Mouse (Mus musculus): Measurements from ENCODE around the gene Dnaaf2.
A peak's percentile ranks its signal among the peaks of the same experiment; 100 is the strongest.
"Not testable (repeated sequence)": the region's sequence is repeated elsewhere in the genome, so short reads cannot be mapped to it uniquely, and the experiment has no call there.

The Dnaaf2 gene

GRCm38 (mm10) chr12:69197378-69198163 lies 658 bp downstream of the Dnaaf2 start:
- peak; percentile 60 for DNase-seq

GRCm38 (mm10) chr12:69196444-69197377 lies 1.5 kb downstream of the Dnaaf2 start, which contains the start of gene Gm49383:
Gm49383 (minus strand) TSS chr12:69197104.
- peak; percentile 71 for DNase-seq

- no peak for DNase-seq
Observed at GRCm38 (mm10) chr12:69192637-69193036, 5.6 kb downstream of the Dnaaf2 start.

DNA sequence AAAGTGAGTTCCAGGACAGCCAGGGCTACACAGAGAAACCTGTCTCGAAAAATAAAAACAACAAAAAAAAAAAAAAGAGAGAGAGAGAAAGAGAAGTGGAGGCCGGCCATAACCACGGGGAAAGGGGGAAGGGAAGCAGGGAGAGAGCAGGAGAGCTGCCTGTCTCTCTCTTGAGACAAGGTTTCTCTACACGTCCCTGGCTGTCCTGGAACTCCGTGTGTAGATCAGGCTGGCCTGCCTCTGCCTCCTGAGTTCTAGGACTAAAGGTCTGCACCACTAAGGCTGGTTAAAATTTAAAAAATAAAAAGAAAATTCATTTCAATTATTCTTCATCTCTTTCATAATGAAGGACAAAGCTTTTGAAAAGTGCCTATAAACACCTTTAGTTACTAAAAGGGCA lies 6.8 kb downstream of the Dnaaf2 start:
- no peak for DNase-seq

GRCm38 (mm10) chr12:69190522-69190921 lies 7.7 kb downstream of the Dnaaf2 start:
- no peak for DNase-seq

GRCm38 (mm10) chr12:69190074-69190473 lies 8.2 kb downstream of the Dnaaf2 start:
- DNase-seq: no peak

DNA sequence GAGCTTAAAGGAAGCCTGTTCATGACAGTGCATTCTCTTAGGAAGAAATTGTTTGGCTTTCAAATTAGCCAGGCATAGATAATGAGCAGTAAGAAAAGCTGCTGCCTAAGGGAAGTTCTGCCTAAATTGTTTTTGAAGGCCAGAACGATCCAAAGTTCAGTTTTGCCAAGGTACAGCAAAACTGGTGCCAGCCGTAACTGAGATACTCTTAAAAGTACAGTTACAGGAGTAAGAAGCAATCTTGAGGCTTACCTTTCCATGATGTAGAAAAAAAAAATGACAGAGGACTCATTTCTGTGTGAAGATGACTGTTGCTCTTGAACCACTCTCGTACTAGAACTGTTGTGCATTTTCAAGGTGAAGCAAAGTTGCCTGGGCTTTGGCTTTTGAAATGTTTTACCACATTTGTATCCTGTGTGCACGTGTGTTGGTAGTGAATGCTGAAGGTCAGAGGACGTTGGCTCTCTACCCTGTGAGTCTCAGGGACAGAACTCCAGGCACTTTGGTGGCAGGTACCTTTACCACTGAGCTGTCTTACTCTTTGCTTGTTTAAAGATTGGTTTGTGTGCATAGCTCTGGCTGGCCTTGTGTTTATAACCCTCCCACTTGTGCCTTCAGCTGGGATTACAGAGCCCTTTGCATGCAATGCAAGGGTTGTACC lies 11.3 kb downstream of the Dnaaf2 start:
- DNase-seq: no peak

GRCm38 (mm10) chr12:69185371-69185770 lies 12.9 kb downstream of the Dnaaf2 start:
- no peak for DNase-seq

GRCm38 (mm10) chr12:69184342-69185295 lies 13.6 kb downstream of the Dnaaf2 start:
- DNase-seq: peak; percentile 64

DNA sequence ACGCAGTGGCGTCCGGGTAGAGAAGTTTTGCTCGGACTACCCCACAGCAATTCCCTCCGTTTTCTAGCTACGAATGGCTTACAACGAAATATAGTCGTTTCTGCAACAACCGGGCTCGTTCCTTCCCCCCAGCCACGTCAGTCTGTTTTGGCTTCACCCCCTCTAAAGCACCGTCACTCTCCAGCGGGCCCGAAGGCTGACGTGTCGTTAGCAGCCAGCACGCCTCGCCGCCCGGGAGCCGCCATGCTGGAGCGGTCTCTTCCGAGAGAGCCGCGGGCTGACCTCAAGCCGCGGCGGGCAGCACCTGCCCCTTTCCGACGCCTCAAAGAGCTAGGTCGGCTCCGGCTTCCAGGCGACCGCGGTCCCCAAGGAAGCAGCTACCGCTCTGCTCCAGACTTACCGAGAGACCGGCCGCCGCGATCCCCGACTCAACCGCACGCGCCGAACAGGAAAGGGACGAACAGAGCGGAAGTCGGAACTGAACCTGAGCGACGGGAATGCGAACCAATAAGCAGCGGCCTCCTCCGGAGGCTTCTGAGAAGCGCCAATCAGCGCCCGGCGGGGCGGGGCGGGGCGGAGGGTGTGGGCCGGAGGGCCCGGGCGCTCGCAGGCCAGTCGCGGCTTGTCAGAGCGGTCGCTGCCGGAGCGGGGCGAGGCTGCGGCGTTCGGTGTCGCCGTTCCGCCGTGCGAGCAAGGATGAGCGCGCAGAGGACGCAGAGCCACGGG lies 14.5 kb downstream of the Dnaaf2 start, which contains the start of the genes Rpl36al and Mgat2:
Gene Rpl36al, minus strand, starts transcription at position 501 of the 726 bp plus-strand sequence.
Gene Mgat2, plus strand, starts transcription at position 575 of the 726 bp plus-strand sequence.
- peak; percentile 100 for DNase-seq

DNA sequence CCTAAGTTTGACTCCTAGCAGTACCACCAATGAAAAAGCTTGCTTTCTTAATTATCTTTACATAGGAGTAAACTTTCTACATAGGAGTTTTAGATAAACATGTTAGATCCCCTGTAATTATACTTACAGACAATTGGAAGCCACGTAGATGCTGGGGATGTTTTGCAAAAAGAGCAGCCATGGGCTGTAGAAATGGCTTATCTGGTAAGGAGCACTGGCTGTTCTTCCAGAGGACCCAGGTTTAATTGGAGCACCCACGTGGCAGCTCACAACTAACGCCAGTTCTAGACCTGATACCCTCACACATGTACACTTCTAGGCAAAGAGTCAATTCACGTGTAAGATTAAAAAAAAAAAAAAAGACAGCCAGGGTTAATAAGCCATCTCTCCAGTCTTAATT lies 16.4 kb downstream of the Dnaaf2 start:
- no peak for DNase-seq

GRCm38 (mm10) chr12:69179371-69179770 lies 18.9 kb downstream of the Dnaaf2 start:
- no peak for DNase-seq

DNA sequence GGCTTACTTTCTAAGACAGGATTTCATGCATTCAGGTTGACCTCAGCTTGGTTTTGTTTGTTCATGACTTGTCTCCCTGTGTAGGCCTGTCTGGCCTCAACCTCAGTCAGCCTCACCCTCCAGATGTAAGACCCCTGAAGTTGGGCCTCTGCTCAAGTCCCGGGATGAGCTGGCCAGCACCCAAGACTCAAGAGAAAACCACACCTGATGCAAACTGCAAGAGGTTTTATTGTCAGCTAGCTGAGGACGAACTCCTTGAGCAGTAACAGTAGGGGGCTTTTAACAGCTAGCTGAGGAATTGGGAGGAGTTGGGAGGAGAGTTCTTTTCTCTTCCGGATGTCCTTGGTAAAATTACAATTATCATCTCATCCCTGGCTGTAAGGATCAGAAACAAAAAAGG lies 20.7 kb downstream of the Dnaaf2 start:
- DNase-seq: no peak

DNA sequence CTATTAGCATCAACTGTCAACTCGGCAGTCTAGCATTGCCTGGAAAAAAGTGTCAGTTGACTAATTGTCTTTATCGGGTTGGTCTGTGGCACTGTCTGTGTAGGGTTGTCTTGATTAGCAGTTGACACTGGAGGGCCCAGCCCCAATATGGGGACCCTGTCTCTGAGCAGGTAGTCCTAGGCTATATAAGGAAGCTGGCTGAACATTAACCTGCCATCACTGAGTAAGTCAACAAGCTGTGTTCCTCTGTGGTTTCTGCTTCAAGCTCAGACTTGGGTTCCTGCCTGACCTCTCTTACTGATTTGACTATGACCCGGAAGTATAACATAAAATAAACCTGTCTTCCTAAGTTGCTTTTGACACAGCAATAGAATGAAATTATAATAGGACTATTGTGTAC lies 22.3 kb downstream of the Dnaaf2 start:
- no peak for DNase-seq

- DNase-seq: no peak
Observed at GRCm38 (mm10) chr12:69171307-69171706, 26.9 kb downstream of the Dnaaf2 start.

DNA sequence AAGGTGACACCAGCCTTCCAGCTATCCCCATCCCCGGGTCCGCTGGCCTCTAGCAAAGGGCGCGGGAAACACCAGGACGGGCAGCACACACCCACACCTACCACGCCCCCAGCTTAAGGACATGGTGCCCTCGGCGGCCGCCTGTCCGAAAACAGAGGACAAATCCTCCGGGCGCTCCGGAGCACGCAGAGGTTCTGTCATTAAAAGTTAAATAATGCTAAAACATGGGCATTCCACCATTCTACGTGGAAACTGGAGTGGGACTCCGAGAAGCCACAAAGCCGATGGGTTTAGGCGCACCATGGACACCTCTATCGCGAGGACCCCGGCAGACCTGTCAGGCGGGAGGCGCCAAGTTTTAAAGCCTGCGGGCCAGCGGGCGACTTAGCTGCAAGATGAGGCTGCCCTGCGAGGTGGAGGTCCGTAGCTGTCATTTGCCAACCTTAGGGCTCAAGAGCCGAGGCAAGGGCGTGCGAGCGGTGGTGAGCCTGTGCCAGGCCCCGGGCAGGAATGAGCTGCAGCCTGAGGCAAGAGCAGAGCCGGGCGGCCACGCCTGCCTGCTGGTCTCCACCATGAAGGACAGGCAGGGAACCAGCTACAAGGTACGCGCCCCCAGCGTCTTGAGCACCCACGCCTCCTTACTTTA lies 29.6 kb downstream of the Dnaaf2 start, which contains the start of gene Lrr1:
Gene Lrr1, plus strand, starts transcription at position 354 of the 646 bp plus-strand sequence.
- peak; percentile 86 for DNase-seq

- DNase-seq: no peak
Observed at GRCm38 (mm10) chr12:69167656-69168460, 30.4 kb downstream of the Dnaaf2 start.

GRCm38 (mm10) chr12:69166861-69167581 lies 31.2 kb downstream of the Dnaaf2 start:
- not testable (repeated sequence) for DNase-seq

GRCm38 (mm10) chr12:69164904-69165303 lies 33.3 kb downstream of the Dnaaf2 start:
- DNase-seq: no peak

All from lung, postnatal 14 days (tissue).